Mouse (Mus musculus) MEL (cell line): ENCODE data around the gene Cyp2u1.

ENCODE experiments used
- CTCF ChIP-seq, 3 experiments: IDR thresholded peaks in 2 of 3; conservative IDR thresholded peaks in 1 of 3; 2 replicates each; pipeline ENCODE4 v1.5.1; 2011 to 2012; ENCODE audit warnings: low read length in 3 of 3, low read depth in 2 of 3, mild to moderate bottlenecking in 2 of 3, improper control_type of control experiment in 1 of 3, inconsistent platforms in 1 of 3, mixed read lengths in 1 of 3, moderate library complexity in 1 of 3; ENCODE audit not compliant: control insufficient read depth in 1 of 3, insufficient read depth in 1 of 3, poor library complexity in 1 of 3, severe bottlenecking in 1 of 3
- EP300 ChIP-seq, 2 experiments: IDR thresholded peaks; 2 replicates each; pipeline ENCODE4 v1.6.1; 2011; ENCODE audit warnings: improper control_type of control experiment in 2 of 2, low read length in 2 of 2, low read depth in 1 of 2, mild to moderate bottlenecking in 1 of 2
- MAX ChIP-seq: IDR thresholded peaks from 2 replicates; pipeline ENCODE4 v1.6.1; 2011; ENCODE audit warnings: low read length, improper control_type of control experiment
- MEF2A ChIP-seq: IDR thresholded peaks from 2 replicates; pipeline ENCODE4 v1.6.1; 2014; ENCODE audit warnings: low read depth, mild to moderate bottlenecking, inconsistent platforms, low read length, improper control_type of control experiment; ENCODE audit not compliant: poor library complexity, insufficient replicate concordance, severe bottlenecking; ENCODE audit errors: extremely low read depth
- MXI1 ChIP-seq: IDR thresholded peaks from 2 replicates; pipeline ENCODE4 v1.6.1; 2011; ENCODE audit warnings: mild to moderate bottlenecking, low read depth, low read length, improper control_type of control experiment
- POLR2A ChIP-seq, 2 experiments: IDR thresholded peaks; 2 replicates each; pipeline ENCODE4 v1.6.1; 2011 to 2012; ENCODE audit warnings: low read length in 2 of 2, mild to moderate bottlenecking in 2 of 2, control low read depth in 1 of 2, improper control_type of control experiment in 1 of 2, low read depth in 1 of 2, moderate library complexity in 1 of 2; ENCODE audit not compliant: control insufficient read depth in 1 of 2, insufficient read depth in 1 of 2, poor library complexity in 1 of 2
- POLR2AphosphoS2 ChIP-seq: IDR thresholded peaks from 2 replicates; pipeline ENCODE4 v1.6.1; 2011; ENCODE audit warnings: low read length, improper control_type of control experiment
- SIN3A ChIP-seq: IDR thresholded peaks from 2 replicates; pipeline ENCODE4 v1.6.1; 2012; ENCODE audit warnings: low read length, improper control_type of control experiment, inconsistent platforms
- ZC3H11A ChIP-seq: IDR thresholded peaks from 2 replicates; pipeline ENCODE4 v1.6.1; 2012; ENCODE audit warnings: low read depth, mild to moderate bottlenecking, inconsistent platforms, low read length, improper control_type of control experiment
- ZNF384 ChIP-seq: IDR thresholded peaks from 2 replicates; pipeline ENCODE4 v1.6.1; 2012; ENCODE audit warnings: low read depth, mild to moderate bottlenecking, inconsistent platforms, low read length, improper control_type of control experiment

- TF ChIP-seq POLR2AphosphoS2 = no peak
- no peak for TF ChIP-seq CTCF (IDR thresholded peaks at IDR 0.05 in 2 of 3, conservative IDR thresholded peaks at IDR 0.05 in 1 of 3; ENCODE audit: control insufficient read depth in 1 of 3, insufficient read depth in 1 of 3, low read depth in 2 of 3, low read length in 3 of 3, poor library complexity in 1 of 3, severe bottlenecking in 1 of 3)
- no peak for TF ChIP-seq ZNF384
- TF ChIP-seq MXI1 = no peak
- TF ChIP-seq EP300 (IDR thresholded peaks at IDR 0.05; ENCODE audit: low read depth in 1 of 2, low read length in 2 of 2) = 0 out of 4 replicates have a peak, but pooled peaks of 1 of the 2 experiments have one; percentile 10
- TF ChIP-seq ZC3H11A = no peak
- no peak for TF ChIP-seq POLR2A (IDR thresholded peaks at IDR 0.05; ENCODE audit: control insufficient read depth in 1 of 2, insufficient read depth in 1 of 2, low read depth in 1 of 2, low read length in 2 of 2, poor library complexity in 1 of 2)
- no peak for TF ChIP-seq MEF2A
- TF ChIP-seq MAX = no peak
- no peak for TF ChIP-seq SIN3A
These were observed 47.5 kb downstream of the Cyp2u1 start for GRCm38 (mm10) chr3:131255399-131255981.
